8 mouse cellular contexts compared by ENCODE assay signal in the genomic region with DNA sequence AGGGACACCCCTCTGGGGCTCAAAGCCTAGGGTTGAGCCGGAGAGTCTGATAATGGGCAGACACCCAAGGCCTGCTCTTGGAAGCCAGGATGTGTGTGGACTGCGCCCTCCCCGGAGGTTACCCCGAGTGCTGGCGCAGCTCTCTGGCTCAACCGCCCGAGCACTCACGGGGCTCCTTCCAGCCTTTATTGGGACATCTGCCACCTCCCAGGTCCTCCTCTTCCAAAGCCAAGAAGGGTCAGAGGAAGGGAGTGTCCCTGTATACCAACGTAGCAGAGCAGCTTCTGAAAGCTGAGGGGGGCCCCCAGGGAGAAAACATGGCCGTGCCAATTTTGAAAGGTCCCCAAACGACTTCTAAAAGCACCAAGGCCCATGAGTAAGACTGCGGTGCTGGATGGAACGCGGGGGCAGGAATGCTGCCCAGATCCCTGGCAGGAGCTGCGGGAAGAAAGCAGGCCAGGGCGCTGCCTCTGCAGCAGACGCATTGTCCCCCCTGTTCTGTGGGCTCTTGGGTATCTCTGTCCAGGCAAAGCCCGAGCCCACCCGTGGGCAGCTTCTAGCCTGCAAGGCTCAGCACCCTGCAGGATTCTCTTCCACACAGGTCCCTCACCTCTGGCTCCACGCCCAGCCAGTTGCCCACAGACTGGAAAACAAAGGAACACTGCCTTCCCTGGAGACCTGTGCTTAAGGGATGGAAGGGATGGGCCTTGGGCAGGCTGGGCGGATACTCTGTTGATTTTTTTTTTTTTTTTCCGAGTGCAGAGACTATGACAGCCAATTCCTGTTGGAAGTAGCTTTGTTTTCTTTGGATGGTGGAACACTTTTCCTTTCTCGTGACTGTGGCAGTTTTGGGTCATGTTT. TPM values are rescaled to one million over a fixed set of nuclear protein-coding genes. Genes with fewer than 3 reads are reported as not detected.
DNase-seq lines count a peak whose midpoint lies in the region; ATAC-seq and TF ChIP-seq lines count a peak whose summit lies in the region.

No protein-coding gene starts in this region.

- DNase-seq in Patski (ENCODE audit: low read depth, low spot score): peak; percentile 85
- peak; percentile 81 to 85 for DNase-seq in cerebellum, adult 2 months
- DNase-seq in gastrocnemius, adult 8-10 months (ENCODE audit: low spot score in 2 of 2): peak; percentile 78 to 87
- DNase-seq in kidney, adult 11 months: peak; percentile 84
- DNase-seq in left cerebral cortex, postnatal 36 days (ENCODE audit: low spot score in 2 of 2): peak; percentile 50 to 63
- DNase-seq in right cerebral cortex, adult 18-20 months: peak; percentile 37
- DNase-seq in B cell, adult 2 months: no peak

- H3K27ac ChIP-seq in cerebellum, adult 2 months (ENCODE audit: insufficient read depth, low read length): peak overlapping the region; percentile 43; the same call in 1 of the 2 replicates

- TF ChIP-seq CTCF in Patski (IDR thresholded peaks at IDR 0.05): no peak
- no peak for TF ChIP-seq CTCF in cerebellum, adult 2 months (IDR thresholded peaks at IDR 0.05; ENCODE audit: borderline replicate concordance, insufficient read depth, low read depth, low read length)

- 5% methylated on average over 23 of the region's 23 CpGs for WGBS in cerebellum, adult 2 months

- no peak for TF ChIP-seq POLR2A in cerebellum, adult 2 months (IDR thresholded peaks at IDR 0.05; ENCODE audit: borderline replicate concordance, insufficient read depth, low read length)

- peaks cover 21% of the 10 kb centered on the region for H3K4me1 ChIP-seq in cerebellum, adult 2 months (ENCODE audit: control insufficient read depth, insufficient read depth, low read length)

- peak; percentile 82 for ATAC-seq in Patski
- ATAC-seq in megakaryocyte-erythroid progenitor cell, adult 5-6 weeks (replicated peaks; ENCODE audit: low FRiP score, low TSS enrichment, poor library complexity, severe bottlenecking): no peak

- H3K4me3 ChIP-seq in cerebellum, adult 2 months (replicated peaks; ENCODE audit: insufficient read depth, low read depth, low read length): peak overlapping the region; percentile 23

- intact Hi-C loops in left cerebral cortex, postnatal 36 days (cut with DNase I): no loop called here

- in situ Hi-C loops in Patski (cut with MboI; ENCODE audit: low pct_unique_long_range_greater_than_20kb): loop anchor here (5.0 kb wide), 1 partner anchor 46 kb away; no protein-coding TSS in a partner anchor

- POLR2A ChIA-PET in Patski (lab: Charles Lee): interaction anchor here (0.5 to 3.0 kb wide), 5 partner anchors 12 to 88 kb away, joined by 3 to 14 read pairs (median 4); a partner anchor contains a TSS

- CTCF ChIA-PET in Patski (lab: Charles Lee): interaction anchor here (0.7 to 1.8 kb wide), 3 partner anchors 9 to 80 kb away, joined by 3 to 6 read pairs (median 3); no protein-coding TSS in a partner anchor

- H3K27me3 ChIP-seq in Patski: no peaks in the 10 kb centered on the region
- no peaks in the 10 kb centered on the region for H3K27me3 ChIP-seq in cerebellum, adult 2 months (ENCODE audit: control insufficient read depth, insufficient read depth, low read length)

RNA-seq across cellular contexts. Expression of a gene that starts 55.5 kb away (rescaled TPM):
- 136 TPM for polyA plus RNA-seq in Patski (2021)
- polyA plus RNA-seq in cerebellum, adult 2 months (2012; rRNA removed): 87.2 and 90.3 TPM in 2 replicates
- total RNA-seq in gastrocnemius, adult 8-10 months (2022): 10 to 100 TPM; 28.2 to 39.7 (median 34.2) TPM
- total RNA-seq in left cerebral cortex, postnatal 36 days (2021): 10 to 100 TPM; 88.3 to 91.7 TPM
- total RNA-seq in megakaryocyte-erythroid progenitor cell, adult 5-6 weeks (2014; fragmentation: Nextera tagmentation): 34.9 and 35.4 TPM in 2 replicates
- total RNA-seq in megakaryocyte-erythroid progenitor cell, adult 5-6 weeks (2017): 39.3 and 46.4 TPM in 2 replicates

Comparison
In these comparisons a context has a peak if more than half of its experiments do, and no peak if none do; other contexts are left out.
1. DNase-seq: peak in Patski (single experiment), cerebellum, adult 2 months (2 of 2), gastrocnemius, adult 8-10 months (2 of 2), kidney, adult 11 months (single experiment), left cerebral cortex, postnatal 36 days (2 of 2) and right cerebral cortex, adult 18-20 months (single experiment); none in B cell, adult 2 months (0 of 2).